Mouse (Mus musculus): ENCODE data around the gene Srd5a1. TPM values are rescaled to one million over a fixed set of nuclear protein-coding genes. Genes with fewer than 3 reads are reported as not detected.
"Not testable (repeated sequence)": the region's sequence is repeated elsewhere in the genome, so short reads cannot be mapped to it uniquely, and the experiment has no call there.

Gene Srd5a1
- total and polyA plus RNA-seq, 2 experiments from 2014 or later = 22.6 to 34.7 TPM

GRCm38 (mm10) chr13:69636816-69637215 lies 25.6 kb upstream of the Srd5a1 start:
- H3K36me3 ChIP-seq (ENCODE audit: insufficient read depth, low read length) = peaks cover 56% of the 10 kb centered on the region
- no peak overlapping the region for H3K4me2 ChIP-seq (ENCODE audit: low read depth, low read length)
- DNase-seq (ENCODE audit: low spot score) (no peak), ATAC-seq (no peak)
- no peak overlapping the region for H3K4me3 ChIP-seq (ENCODE audit: low read length)
- H3K9ac ChIP-seq (replicated peaks; ENCODE audit: low read length) = no peak overlapping the region
- 87% methylated on average over 6 of the region's 6 CpGs for WGBS
- H3K4me1 ChIP-seq (ENCODE audit: insufficient read depth, low read length) = no peaks in the 10 kb centered on the region
- H3K27me3 ChIP-seq (ENCODE audit: insufficient read depth, low read length) = no peaks in the 10 kb centered on the region
- no peaks in the 10 kb centered on the region for H3K9me3 ChIP-seq (ENCODE audit: low read length)
- H3K27ac ChIP-seq = no peak overlapping the region
- TF ChIP-seq CTCF (IDR thresholded peaks at IDR 0.05; ENCODE audit: low read depth) = no peak

DNA sequence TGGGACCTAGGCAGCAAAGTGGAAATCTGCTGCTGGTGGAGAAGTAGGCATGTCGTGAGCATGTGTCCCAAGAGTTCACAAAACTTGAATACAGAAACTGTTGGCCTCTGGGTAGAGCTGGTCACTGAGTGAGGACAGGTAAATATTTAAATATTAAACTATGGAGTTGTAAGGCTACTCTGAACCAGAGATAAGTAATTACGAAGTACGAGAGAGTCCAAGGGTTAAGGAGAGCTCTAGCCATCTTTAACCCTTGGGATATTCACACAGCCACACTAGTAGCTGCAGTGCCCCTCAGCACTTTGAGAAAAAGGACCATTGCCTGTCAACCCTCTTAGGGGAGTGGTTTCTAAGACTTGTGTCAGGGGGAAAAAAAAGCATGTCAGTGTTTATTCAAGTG lies 25.1 kb upstream of the Srd5a1 start:
- no peak overlapping the region for H3K4me2 ChIP-seq (ENCODE audit: low read depth, low read length)
- no peak overlapping the region for H3K4me3 ChIP-seq (ENCODE audit: low read length)
- TF ChIP-seq CTCF (IDR thresholded peaks at IDR 0.05; ENCODE audit: low read depth) = no peak
- H3K9ac ChIP-seq (replicated peaks; ENCODE audit: low read length) = no peak overlapping the region
- no peak overlapping the region for H3K27ac ChIP-seq
- ATAC-seq = no peak
- no peaks in the 10 kb centered on the region for H3K9me3 ChIP-seq (ENCODE audit: low read length)
- DNase-seq (ENCODE audit: low spot score) = no peak
- H3K27me3 ChIP-seq (ENCODE audit: insufficient read depth, low read length) = no peaks in the 10 kb centered on the region
- 86% methylated on average over 3 of the region's 3 CpGs for WGBS
- H3K36me3 ChIP-seq (ENCODE audit: insufficient read depth, low read length) = peaks cover 60% of the 10 kb centered on the region
- no peaks in the 10 kb centered on the region for H3K4me1 ChIP-seq (ENCODE audit: insufficient read depth, low read length)

- H3K9me3 ChIP-seq (ENCODE audit: low read length); H3K27ac ChIP-seq; H3K4me2 ChIP-seq (ENCODE audit: low read depth, low read length); ATAC-seq; H3K9ac ChIP-seq (replicated peaks; ENCODE audit: low read length); H3K4me1 ChIP-seq (ENCODE audit: insufficient read depth, low read length); H3K27me3 ChIP-seq (ENCODE audit: insufficient read depth, low read length); DNase-seq (ENCODE audit: low spot score); H3K4me3 ChIP-seq (ENCODE audit: low read length): not testable (repeated sequence)
- peaks cover 60% of the 10 kb centered on the region for H3K36me3 ChIP-seq (ENCODE audit: insufficient read depth, low read length)
- WGBS = 90% methylated on average over 7 of the region's 7 CpGs
These were observed 24.6 kb upstream of the Srd5a1 start for GRCm38 (mm10) chr13:69635836-69636235.

GRCm38 (mm10) chr13:69633988-69634387 lies 22.7 kb upstream of the Srd5a1 start:
- no peak for TF ChIP-seq CTCF (IDR thresholded peaks at IDR 0.05; ENCODE audit: low read depth)
- Histone ChIP-seq H3K4me1 (ENCODE audit: insufficient read depth, low read length) (no peaks in the 10 kb centered on the region), H3K9me3 (ENCODE audit: low read length) (no peaks in the 10 kb centered on the region), H3K9ac (replicated peaks; ENCODE audit: low read length) (no peak overlapping the region), H3K27me3 (ENCODE audit: insufficient read depth, low read length) (no peaks in the 10 kb centered on the region), H3K4me3 (ENCODE audit: low read length) (no peak overlapping the region), H3K4me2 (ENCODE audit: low read depth, low read length) (no peak overlapping the region), H3K36me3 (ENCODE audit: insufficient read depth, low read length) (peaks cover 64% of the 10 kb centered on the region), H3K27ac (no peak overlapping the region)
- 91% methylated on average over 2 of the region's 2 CpGs for WGBS
- DNase-seq (ENCODE audit: low spot score) = no peak
- no peak for ATAC-seq

GRCm38 (mm10) chr13:69633551-69633950 lies 22.3 kb upstream of the Srd5a1 start:
- no peak overlapping the region for H3K9ac ChIP-seq (replicated peaks; ENCODE audit: low read length)
- no peaks in the 10 kb centered on the region for H3K27me3 ChIP-seq (ENCODE audit: insufficient read depth, low read length)
- WGBS = 68% methylated on average over 9 of the region's 9 CpGs
- H3K4me1 ChIP-seq (ENCODE audit: insufficient read depth, low read length) = no peaks in the 10 kb centered on the region
- no peak for DNase-seq (ENCODE audit: low spot score)
- no peak overlapping the region for H3K4me2 ChIP-seq (ENCODE audit: low read depth, low read length)
- H3K27ac ChIP-seq = no peak overlapping the region
- no peak for ATAC-seq
- no peaks in the 10 kb centered on the region for H3K9me3 ChIP-seq (ENCODE audit: low read length)
- no peak for TF ChIP-seq CTCF (IDR thresholded peaks at IDR 0.05; ENCODE audit: low read depth)
- peaks cover 68% of the 10 kb centered on the region for H3K36me3 ChIP-seq (ENCODE audit: insufficient read depth, low read length)
- H3K4me3 ChIP-seq (ENCODE audit: low read length) = no peak overlapping the region

DNA sequence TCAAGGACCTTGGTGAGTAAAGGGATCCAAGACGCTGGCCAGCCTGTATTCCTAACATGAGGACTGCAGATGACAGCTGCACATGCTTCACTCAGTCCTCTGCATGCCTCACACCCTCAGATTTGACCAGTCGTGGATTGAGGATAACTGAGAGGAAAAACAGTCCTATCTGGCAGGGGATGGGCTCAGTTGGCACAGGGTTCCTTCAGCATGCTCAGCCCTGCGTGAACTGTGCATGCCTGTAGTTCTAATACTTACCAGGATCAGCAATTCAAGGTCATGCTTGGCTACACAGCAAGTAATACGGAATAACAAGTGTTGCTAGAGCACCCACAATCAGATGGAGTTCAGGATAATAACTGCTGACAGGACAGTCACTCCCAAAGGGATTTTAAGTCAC lies 20.4 kb upstream of the Srd5a1 start:
- WGBS = 82% methylated on average over 4 of the region's 4 CpGs
- Histone ChIP-seq H3K36me3 (ENCODE audit: insufficient read depth, low read length) (peaks cover 85% of the 10 kb centered on the region), H3K27me3 (ENCODE audit: insufficient read depth, low read length) (no peaks in the 10 kb centered on the region), H3K4me2 (ENCODE audit: low read depth, low read length) (no peak overlapping the region), H3K27ac (no peak overlapping the region), H3K4me3 (ENCODE audit: low read length) (no peak overlapping the region), H3K9ac (replicated peaks; ENCODE audit: low read length) (no peak overlapping the region), H3K4me1 (ENCODE audit: insufficient read depth, low read length) (no peaks in the 10 kb centered on the region), H3K9me3 (ENCODE audit: low read length) (no peaks in the 10 kb centered on the region)
- no peak for DNase-seq (ENCODE audit: low spot score)
- no peak for TF ChIP-seq CTCF (IDR thresholded peaks at IDR 0.05; ENCODE audit: low read depth)
- no peak for ATAC-seq

GRCm38 (mm10) chr13:69631111-69631510 lies 19.9 kb upstream of the Srd5a1 start:
- Histone ChIP-seq H3K36me3 (ENCODE audit: insufficient read depth, low read length) (peaks cover 83% of the 10 kb centered on the region), H3K27me3 (ENCODE audit: insufficient read depth, low read length) (no peaks in the 10 kb centered on the region), H3K4me2 (ENCODE audit: low read depth, low read length) (no peak overlapping the region), H3K4me1 (ENCODE audit: insufficient read depth, low read length) (no peaks in the 10 kb centered on the region), H3K27ac (no peak overlapping the region), H3K9ac (replicated peaks; ENCODE audit: low read length) (no peak overlapping the region), H3K4me3 (ENCODE audit: low read length) (no peak overlapping the region), H3K9me3 (ENCODE audit: low read length) (no peaks in the 10 kb centered on the region)
- no peak for TF ChIP-seq CTCF (IDR thresholded peaks at IDR 0.05; ENCODE audit: low read depth)
- WGBS = 90% methylated on average over 3 of the region's 3 CpGs
- no peak for ATAC-seq
- DNase-seq (ENCODE audit: low spot score) = no peak

Data from hindbrain, postnatal 0 days (tissue).